Mouse (Mus musculus): ENCODE results near the gene Dcaf8. TPM values are rescaled to one million over a fixed set of nuclear protein-coding genes. Genes with fewer than 3 reads are reported as not detected.
"Not testable (repeated sequence)": the region's sequence is repeated elsewhere in the genome, so short reads cannot be mapped to it uniquely, and the experiment has no call there.

Gene Dcaf8
- polyA plus RNA-seq, 1 experiment: 103 TPM

GRCm38 (mm10) chr1:172240945-172241708, 93.2 kb downstream of the Dcaf8 start:
- Histone ChIP-seq H3K36me3 (ENCODE audit: control insufficient read depth, insufficient read depth, low read length, poor library complexity, severe bottlenecking) (no peaks in the 10 kb centered on the region), H3K4me3 (ENCODE audit: low read depth, low read length) (no peak overlapping the region), H3K9ac (ENCODE audit: low read depth, poor library complexity, severe bottlenecking) (no peak overlapping the region), H3K9me3 (replicated peaks; ENCODE audit: control insufficient read depth, insufficient read depth, low read length, poor library complexity, severe bottlenecking) (no peaks in the 10 kb centered on the region), H3K27ac (ENCODE audit: insufficient read depth, low read length) (no peak overlapping the region), H3K4me1 (ENCODE audit: control insufficient read depth, insufficient read depth, low read length) (peaks cover 3% of the 10 kb centered on the region), H3K27me3 (ENCODE audit: control insufficient read depth, insufficient read depth, low read length, poor library complexity, severe bottlenecking) (no peaks in the 10 kb centered on the region)
- TF ChIP-seq EP300 (IDR thresholded peaks at IDR 0.05; ENCODE audit: insufficient read depth, low read depth, low read length) (no peak), POLR2A (IDR thresholded peaks at IDR 0.05; ENCODE audit: insufficient read depth, low read length) (no peak), CTCF (IDR thresholded peaks at IDR 0.05; ENCODE audit: low read depth, low read length) (no peak)

- Histone ChIP-seq H3K27ac (ENCODE audit: insufficient read depth, low read length) (no peak overlapping the region), H3K9me3 (replicated peaks; ENCODE audit: control insufficient read depth, insufficient read depth, low read length, poor library complexity, severe bottlenecking) (no peaks in the 10 kb centered on the region), H3K4me3 (ENCODE audit: low read depth, low read length) (no peak overlapping the region), H3K27me3 (ENCODE audit: control insufficient read depth, insufficient read depth, low read length, poor library complexity, severe bottlenecking) (no peaks in the 10 kb centered on the region), H3K4me1 (ENCODE audit: control insufficient read depth, insufficient read depth, low read length) (peaks cover 3% of the 10 kb centered on the region), H3K9ac (ENCODE audit: low read depth, poor library complexity, severe bottlenecking) (no peak overlapping the region), H3K36me3 (ENCODE audit: control insufficient read depth, insufficient read depth, low read length, poor library complexity, severe bottlenecking) (no peaks in the 10 kb centered on the region)
- TF ChIP-seq POLR2A (IDR thresholded peaks at IDR 0.05; ENCODE audit: insufficient read depth, low read length) (no peak), EP300 (IDR thresholded peaks at IDR 0.05; ENCODE audit: insufficient read depth, low read depth, low read length) (no peak), CTCF (IDR thresholded peaks at IDR 0.05; ENCODE audit: low read depth, low read length) (no peak)
Observed at GRCm38 (mm10) chr1:172242401-172242800, 94.5 kb downstream of the Dcaf8 start.

- Histone ChIP-seq H3K27me3 (ENCODE audit: control insufficient read depth, insufficient read depth, low read length, poor library complexity, severe bottlenecking) (no peaks in the 10 kb centered on the region), H3K4me1 (ENCODE audit: control insufficient read depth, insufficient read depth, low read length) (peaks cover 2% of the 10 kb centered on the region), H3K9ac (ENCODE audit: low read depth, poor library complexity, severe bottlenecking) (no peak overlapping the region), H3K36me3 (ENCODE audit: control insufficient read depth, insufficient read depth, low read length, poor library complexity, severe bottlenecking) (no peaks in the 10 kb centered on the region), H3K9me3 (replicated peaks; ENCODE audit: control insufficient read depth, insufficient read depth, low read length, poor library complexity, severe bottlenecking) (no peaks in the 10 kb centered on the region), H3K4me3 (ENCODE audit: low read depth, low read length) (no peak overlapping the region), H3K27ac (ENCODE audit: insufficient read depth, low read length) (no peak overlapping the region)
- TF ChIP-seq POLR2A (IDR thresholded peaks at IDR 0.05; ENCODE audit: insufficient read depth, low read length) (no peak), CTCF (IDR thresholded peaks at IDR 0.05; ENCODE audit: low read depth, low read length) (peak; percentile 67)
Observed at GRCm38 (mm10) chr1:172243547-172244205, 95.8 kb downstream of the Dcaf8 start.

GRCm38 (mm10) chr1:172244645-172245044, 96.8 kb downstream of the Dcaf8 start:
- H3K36me3 ChIP-seq (ENCODE audit: control insufficient read depth, insufficient read depth, low read length, poor library complexity, severe bottlenecking); H3K9ac ChIP-seq (ENCODE audit: low read depth, poor library complexity, severe bottlenecking); H3K4me1 ChIP-seq (ENCODE audit: control insufficient read depth, insufficient read depth, low read length); H3K27ac ChIP-seq (ENCODE audit: insufficient read depth, low read length); H3K27me3 ChIP-seq (ENCODE audit: control insufficient read depth, insufficient read depth, low read length, poor library complexity, severe bottlenecking); H3K9me3 ChIP-seq (replicated peaks; ENCODE audit: control insufficient read depth, insufficient read depth, low read length, poor library complexity, severe bottlenecking): not testable (repeated sequence)
- H3K4me3 ChIP-seq (ENCODE audit: low read depth, low read length): peak overlapping the region; percentile 18

Other genes starting within 250 kb of the Dcaf8 start
- gene Slamf6, start 230.6 kb upstream of the Dcaf8 start, polyA plus RNA-seq (2011; ENCODE audit: insufficient read depth, insufficient read length, low read depth, missing spikeins): not detected in 2 replicates
- 29.7 and 33.8 TPM in 2 replicates for gene Vangl2, start 119.6 kb upstream of the Dcaf8 start, polyA plus RNA-seq (2011; ENCODE audit: insufficient read depth, insufficient read length, low read depth, missing spikeins)
- gene Nhlh1, start 90.5 kb upstream of the Dcaf8 start, polyA plus RNA-seq (2011; ENCODE audit: insufficient read depth, insufficient read length, low read depth, missing spikeins): not detected in 2 replicates
- gene Copa, start 65.6 kb upstream of the Dcaf8 start, polyA plus RNA-seq (2011; ENCODE audit: insufficient read depth, insufficient read length, low read depth, missing spikeins): 161 and 163 TPM in 2 replicates
- 54.2 and 56.2 TPM in 2 replicates for gene Ncstn, start 65.3 kb upstream of the Dcaf8 start, polyA plus RNA-seq (2011; ENCODE audit: insufficient read depth, insufficient read length, low read depth, missing spikeins)
- gene Pex19, start 21.3 kb upstream of the Dcaf8 start, polyA plus RNA-seq (2011; ENCODE audit: insufficient read depth, insufficient read length, low read depth, missing spikeins): 82.0 and 83.8 TPM in 2 replicates
- 61.0 and 62.6 TPM in 2 replicates for gene Pea15a, start 58.7 kb downstream of the Dcaf8 start, polyA plus RNA-seq (2011; ENCODE audit: insufficient read depth, insufficient read length, low read depth, missing spikeins)
- 1.7 and 1.8 TPM in 2 replicates for gene Casq1, start 71.8 kb downstream of the Dcaf8 start, polyA plus RNA-seq (2011; ENCODE audit: insufficient read depth, insufficient read length, low read depth, missing spikeins)
- gene Atp1a4, start 110.3 kb downstream of the Dcaf8 start, polyA plus RNA-seq (2011; ENCODE audit: insufficient read depth, insufficient read length, low read depth, missing spikeins): not detected in 2 replicates
- gene Igsf8, start 113.6 kb downstream of the Dcaf8 start, polyA plus RNA-seq (2011; ENCODE audit: insufficient read depth, insufficient read length, low read depth, missing spikeins): 35.4 and 35.8 TPM in 2 replicates
- 2.1 and 2.6 TPM in 2 replicates for gene Atp1a2, start 150.0 kb downstream of the Dcaf8 start, polyA plus RNA-seq (2011; ENCODE audit: insufficient read depth, insufficient read length, low read depth, missing spikeins)
- gene Kcnj9, start 181.2 kb downstream of the Dcaf8 start, polyA plus RNA-seq (2011; ENCODE audit: insufficient read depth, insufficient read length, low read depth, missing spikeins): not detected in 2 replicates
- gene Kcnj10, start 193.1 kb downstream of the Dcaf8 start, polyA plus RNA-seq (2011; ENCODE audit: insufficient read depth, insufficient read length, low read depth, missing spikeins): 1.0 and 1.3 TPM in 2 replicates
- 19.9 and 21.2 TPM in 2 replicates for gene Pigm, start 228.5 kb downstream of the Dcaf8 start, polyA plus RNA-seq (2011; ENCODE audit: insufficient read depth, insufficient read length, low read depth, missing spikeins)